Mouse (Mus musculus) stomach, embryonic 15.5 days (tissue): ENCODE data around the gene Nipal3. TPM values are rescaled to one million over a fixed set of nuclear protein-coding genes. Genes with fewer than 3 reads are reported as not detected.
A peak's percentile ranks its signal among the peaks of the same experiment; 100 is the strongest.

Source experiments
- ATAC-seq: fragments of 200-750 bp; cut with Nextera tagmentation; 2 replicates; pipeline ENCODE4 v1.8.0; 2017; ENCODE audit warnings: low read depth, moderate number of reproducible peaks, moderate TSS enrichment; ENCODE audit not compliant: insufficient read depth, low FRiP score
- H3K27ac ChIP-seq: fragments of 300-500 bp; sonication (generic); 2 replicates; pipeline ENCODE4 v1.5.1; 2015; ENCODE audit warnings: mild to moderate bottlenecking, inconsistent platforms
- H3K27me3 ChIP-seq: fragments of 300-500 bp; sonication (generic); replicated peaks from 2 replicates; pipeline ENCODE4 v1.6.1; 2015; ENCODE audit warnings: inconsistent platforms
- H3K36me3 ChIP-seq: fragments of 300-500 bp; sonication (generic); 2 replicates; pipeline ENCODE4 v1.6.1; 2015; ENCODE audit warnings: inconsistent platforms
- H3K4me1 ChIP-seq: fragments of 300-500 bp; sonication (generic); 2 replicates; pipeline ENCODE4 v1.6.1; 2015; ENCODE audit warnings: inconsistent platforms
- H3K4me2 ChIP-seq: fragments of 300-500 bp; sonication (generic); 2 replicates; pipeline ENCODE4 v1.6.1; 2015; ENCODE audit warnings: mild to moderate bottlenecking, inconsistent platforms
- H3K4me3 ChIP-seq: fragments of 300-500 bp; sonication (generic); replicated peaks from 2 replicates; pipeline ENCODE4 v1.5.1; 2015; ENCODE audit warnings: inconsistent platforms
- H3K9ac ChIP-seq: fragments of 300-500 bp; sonication (generic); 2 replicates; pipeline ENCODE4 v1.6.1; 2015; ENCODE audit warnings: inconsistent platforms
- H3K9me3 ChIP-seq: fragments of 300-500 bp; sonication (generic); 2 replicates; pipeline ENCODE4 v1.6.1; 2016; ENCODE audit warnings: inconsistent platforms
- WGBS: fragments of 180-500 bp; shearing (Covaris S2); methylation state at CpG from one replicate; pipeline ENCODE4 v1.1.7; 2015; 5-methylcytosine and 5-hydroxymethylcytosine counted together
- microRNA counts: library from miRNA; unstranded; fragments of <30 nt; microRNA quantifications from one replicate; lab custom pipeline; 2016
- microRNA-seq: library from miRNA; unstranded; fragments of <30 nt; microRNA quantifications from one replicate; pipeline ENCODE4, GENCODE M21; 2016
- polyA plus RNA-seq: library from polyadenylated mRNA; unstranded; fragments of >200 nt; fragmentation: Nextera tagmentation; extraction: Ambion mirVana; gene quantifications from 2 replicates; pipeline ENCODE4 v1.2.1, GENCODE M21; 2015

Gene Nipal3
- polyA plus RNA-seq, 1 experiment from 2014 or later: 4.5 TPM

DNA sequence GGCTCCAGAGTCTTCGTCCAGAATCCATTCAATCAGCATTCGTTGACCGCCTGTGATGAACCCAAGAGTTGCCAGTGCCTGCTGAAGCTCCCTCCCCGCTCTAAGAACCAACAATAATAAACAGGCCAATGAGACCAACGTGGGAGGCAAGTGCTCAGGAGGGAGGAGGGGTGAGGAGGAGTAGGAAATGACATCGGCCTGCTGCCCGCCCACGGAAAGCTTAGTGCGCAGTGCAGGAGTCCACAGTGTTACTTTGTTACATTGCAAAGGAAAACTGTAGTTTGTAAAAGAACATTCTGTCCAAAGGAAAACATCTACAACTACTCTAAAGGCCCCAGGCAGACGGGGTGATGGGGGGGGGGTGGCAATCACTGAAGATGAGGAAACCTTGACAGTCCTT, 90.8 kb downstream of the Nipal3 start:
- no peak for ATAC-seq
- Histone ChIP-seq H3K27me3 (no peaks in the 10 kb centered on the region), H3K4me2 (no peak overlapping the region), H3K4me1 (no peaks in the 10 kb centered on the region), H3K36me3 (no peaks in the 10 kb centered on the region), H3K9ac (no peak overlapping the region), H3K9me3 (no peaks in the 10 kb centered on the region), H3K27ac (no peak overlapping the region), H3K4me3 (no peak overlapping the region)
- 75% methylated on average over 10 of the region's 10 CpGs for WGBS

DNA sequence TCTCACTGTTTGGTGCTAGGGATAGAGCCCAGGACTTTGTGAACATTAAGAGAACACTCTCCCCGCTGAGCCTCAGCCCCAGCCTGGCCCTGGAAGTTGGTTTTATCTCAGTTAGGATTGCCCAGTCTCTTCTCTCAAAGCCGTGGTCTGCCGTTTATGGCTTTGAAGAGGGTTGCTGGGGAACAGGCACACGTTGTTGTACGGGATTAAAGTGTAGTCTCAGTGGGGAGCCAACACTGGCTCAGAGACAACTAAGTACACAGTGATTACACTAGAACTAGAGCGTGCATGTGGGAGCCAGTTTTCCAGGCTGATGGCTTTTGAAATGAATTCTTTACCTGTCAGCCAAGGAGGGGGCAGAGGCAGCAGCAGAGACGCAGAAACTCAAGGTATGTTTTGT, 93.0 kb downstream of the Nipal3 start:
- Histone ChIP-seq H3K4me1 (peaks cover 5% of the 10 kb centered on the region), H3K4me3 (no peak overlapping the region), H3K36me3 (no peaks in the 10 kb centered on the region), H3K9me3 (no peaks in the 10 kb centered on the region), H3K9ac (no peak overlapping the region), H3K27ac (no peak overlapping the region), H3K27me3 (peaks cover 10% of the 10 kb centered on the region; the same call in 1 of the 2 replicates), H3K4me2 (no peak overlapping the region)
- 37% methylated on average over 7 of the region's 7 CpGs for WGBS
- ATAC-seq: no peak

DNA sequence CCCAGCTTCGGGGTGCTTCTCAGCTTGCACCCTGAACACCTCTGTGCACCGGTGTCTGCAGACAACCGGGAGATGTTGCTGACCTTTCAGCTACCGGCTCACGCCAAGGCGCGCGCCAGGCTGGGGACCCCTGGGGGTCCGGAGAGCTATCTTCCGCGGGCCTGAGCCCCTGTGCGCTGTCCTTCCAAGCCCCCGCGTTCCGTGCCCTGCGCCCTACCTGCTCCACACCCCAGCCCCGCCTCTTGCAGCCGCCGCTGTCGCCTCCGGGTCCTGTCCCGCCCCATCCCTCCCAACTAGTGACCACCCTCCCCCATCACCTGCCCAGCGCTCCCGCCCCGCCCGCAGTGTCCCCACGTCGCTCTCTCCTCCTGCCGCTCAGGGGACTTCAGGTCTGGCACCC, 96.8 kb downstream of the Nipal3 start, which contains the start of gene Ncmap:
TSS of gene Ncmap (minus strand) at position 237 of the 400 bp plus-strand sequence.
- peak; percentile 69; the same call in 1 of the 2 replicates for ATAC-seq
- 1% methylated on average over 28 of the region's 29 CpGs for WGBS
- H3K27ac ChIP-seq: peak within 1 kb of the TSS; percentile 86
- H3K4me1 ChIP-seq: peaks cover 5% of the 10 kb centered on the region
- no peaks in the 10 kb centered on the region for H3K36me3 ChIP-seq
- peak within 1 kb of the TSS; percentile 82 for H3K4me2 ChIP-seq
- H3K9me3 ChIP-seq: no peaks in the 10 kb centered on the region
- peaks cover 10% of the 10 kb centered on the region for H3K27me3 ChIP-seq
- H3K4me3 ChIP-seq: peak within 1 kb of the TSS; percentile 44
- H3K9ac ChIP-seq: 0 out of 2 replicates have a peak within 1 kb of the TSS, but pooled peaks have one; percentile 16

DNA sequence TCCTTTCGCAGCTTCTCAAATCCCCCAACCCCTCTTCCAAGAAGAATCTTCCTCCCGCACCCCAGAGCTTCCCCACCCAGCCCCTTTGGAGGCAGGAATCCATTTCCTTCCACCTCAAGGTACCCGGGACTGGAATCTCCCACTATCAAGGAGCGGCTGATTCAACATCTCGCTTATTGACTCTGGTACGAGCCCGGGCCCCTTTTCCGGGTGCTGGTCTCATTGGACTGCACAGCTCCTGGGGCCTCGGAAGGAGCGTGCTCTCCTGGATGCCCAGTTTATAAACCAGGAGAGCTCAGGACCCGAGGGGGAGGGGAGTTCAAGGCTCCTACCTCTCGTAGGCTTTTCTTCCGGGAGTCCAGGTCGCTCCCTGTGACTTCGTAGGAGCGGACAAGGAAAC, 97.3 kb downstream of the Nipal3 start:
- Histone ChIP-seq H3K4me3 (peak overlapping the region; percentile 44), H3K27ac (peak overlapping the region; percentile 86), H3K9me3 (no peaks in the 10 kb centered on the region), H3K4me1 (peaks cover 5% of the 10 kb centered on the region), H3K36me3 (no peaks in the 10 kb centered on the region), H3K27me3 (peaks cover 10% of the 10 kb centered on the region), H3K9ac (0 out of 2 replicates have a peak overlapping the region, but pooled peaks have one; percentile 16), H3K4me2 (peak overlapping the region; percentile 82)
- 4% methylated on average over 16 of the region's 16 CpGs for WGBS
- peak; percentile 76 for ATAC-seq

DNA sequence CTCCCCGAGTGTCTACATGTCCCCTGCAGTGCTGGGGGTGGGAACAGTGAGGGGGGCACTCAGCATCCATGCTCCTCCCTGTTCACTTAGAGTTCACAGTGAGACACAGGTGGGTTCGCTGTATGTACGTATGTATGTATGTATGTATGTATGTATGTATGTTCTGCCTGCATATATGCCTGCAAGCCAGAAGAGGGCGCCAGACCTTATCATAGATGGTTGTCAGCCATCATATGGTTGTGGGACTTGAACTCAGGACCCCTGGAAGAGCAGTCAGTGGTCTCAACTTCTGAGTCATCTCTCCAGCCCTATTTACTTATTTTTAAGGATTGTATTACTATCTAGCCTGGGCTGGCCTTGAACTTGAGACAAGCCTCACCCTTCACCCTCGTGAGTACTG, 98.5 kb downstream of the Nipal3 start:
- H3K4me2 ChIP-seq: 0 out of 2 replicates have a peak overlapping the region, but pooled peaks have one; percentile 82
- no peaks in the 10 kb centered on the region for H3K36me3 ChIP-seq
- H3K4me3 ChIP-seq: no peak overlapping the region
- 85% methylated on average over 5 of the region's 5 CpGs for WGBS
- no peaks in the 10 kb centered on the region for H3K9me3 ChIP-seq
- peaks cover 5% of the 10 kb centered on the region for H3K4me1 ChIP-seq
- H3K27me3 ChIP-seq: peaks cover 10% of the 10 kb centered on the region
- ATAC-seq: no peak
- H3K27ac ChIP-seq: no peak overlapping the region
- no peak overlapping the region for H3K9ac ChIP-seq

MicroRNAs encoded within 50 kb of the gene (microRNA counts, 519-probe panel; counts per million panel counts)
- microRNA mmu-miR-700 (lab: Ali Mortazavi, UCI): 1,965 counts per million, percentile 22 among the panel's probes with 10 or more counts

Small RNA genes within 50 kb of the gene (microRNA-seq; reads per million reads assigned to microRNA genes)
- gene Gm25317 (not detected), gene Mir700 (256 reads per million, percentile 61 among the genes with 10 or more reads in this experiment)

Other genes starting within 250 kb of the Nipal3 start
- gene Clic4, start 222.2 kb downstream of the Nipal3 start, polyA plus RNA-seq: 141 and 144 TPM in 2 replicates
- gene Srrm1, start 141.7 kb downstream of the Nipal3 start, polyA plus RNA-seq: 226 and 233 TPM in 2 replicates
- gene Ncmap, start 96.8 kb downstream of the Nipal3 start, polyA plus RNA-seq: 19.0 and 21.9 TPM in 2 replicates
- 18.8 and 21.3 TPM in 2 replicates for gene Rcan3, start 61.2 kb downstream of the Nipal3 start, polyA plus RNA-seq
- gene Stpg1, start 248 bp downstream of the Nipal3 start, polyA plus RNA-seq: 0.23 and 0.27 TPM in 2 replicates
- gene Grhl3, start 78.6 kb upstream of the Nipal3 start, polyA plus RNA-seq: 25.9 and 37.0 TPM in 2 replicates
- 1.8 TPM in 2 replicates for gene Ifnlr1, start 191.2 kb upstream of the Nipal3 start, polyA plus RNA-seq
- gene Il22ra1, start 233.1 kb upstream of the Nipal3 start, polyA plus RNA-seq: 2.0 and 2.8 TPM in 2 replicates